Mouse (Mus musculus) embryonic fibroblast, embryonic 13.5 days (primary cell): Measurements from ENCODE around the gene Hnrnpab. TPM values are rescaled to one million over a fixed set of nuclear protein-coding genes. Genes with fewer than 3 reads are reported as not detected.
A peak's percentile ranks its signal among the peaks of the same experiment; 100 is the strongest.

Source experiments
- H3K27ac ChIP-seq: 2 replicates; pipeline ENCODE4 v1.5.1; 2012; ENCODE audit warnings: low read length, control low read depth, inconsistent platforms; ENCODE audit not compliant: insufficient read depth
- H3K4me1 ChIP-seq: 2 replicates; pipeline ENCODE4 v1.6.1; 2011; ENCODE audit warnings: low read length; ENCODE audit not compliant: control insufficient read depth, insufficient read depth
- H3K4me3 ChIP-seq: 2 replicates; pipeline ENCODE4 v1.5.1; 2011; ENCODE audit warnings: mild to moderate bottlenecking, control low read depth, low read length; ENCODE audit not compliant: insufficient read depth
- CTCF ChIP-seq: IDR thresholded peaks from 2 replicates; pipeline ENCODE4 v1.5.1; 2011; ENCODE audit warnings: mild to moderate bottlenecking, control low read depth, low read length, moderate library complexity, borderline replicate concordance; ENCODE audit not compliant: insufficient read depth
- POLR2A ChIP-seq: IDR thresholded peaks from 2 replicates; pipeline ENCODE4 v1.6.1; 2011; ENCODE audit warnings: low read depth, mild to moderate bottlenecking, control low read depth, low read length, moderate library complexity
- polyA plus RNA-seq: library from polyadenylated mRNA; stranded (reverse); fragments of >200 nt; gene quantifications from 2 replicates; pipeline ENCODE4 v1.2.4, GENCODE M21; 2011; ENCODE audit warnings: low read depth; ENCODE audit not compliant: missing spikeins, insufficient read length

The Hnrnpab gene
- polyA plus RNA-seq, 1 experiment, result 361 TPM

DNA sequence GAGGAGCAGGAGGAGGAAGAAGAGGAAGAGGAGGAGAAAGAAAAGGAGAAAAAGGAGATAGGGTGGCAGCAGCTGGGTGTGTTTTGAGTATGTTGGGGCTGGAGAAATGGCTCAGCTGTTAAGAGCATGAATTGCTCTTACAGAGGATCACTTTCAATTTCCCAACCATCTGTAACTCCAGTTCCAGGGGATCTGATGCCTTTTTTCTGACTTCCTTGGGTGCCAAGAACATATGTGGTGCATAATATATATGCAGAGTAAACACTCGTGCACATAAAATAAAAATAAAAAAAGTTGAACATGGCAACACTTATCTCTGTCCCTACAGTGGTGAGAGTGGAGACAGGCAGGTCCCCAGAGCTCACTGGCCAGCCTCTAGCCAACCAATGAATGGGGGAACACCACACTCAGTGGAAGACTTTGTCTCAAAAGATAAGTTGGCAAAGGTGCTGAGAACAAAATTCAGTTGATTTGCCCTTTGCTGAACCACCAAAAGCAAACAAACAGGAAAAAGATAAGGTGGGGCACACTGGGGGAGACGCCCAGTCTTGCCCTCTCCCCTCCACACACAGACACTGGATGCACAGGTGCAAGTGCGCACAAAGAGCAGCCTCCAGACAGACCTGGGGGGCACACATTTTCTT, 2.7 kb upstream of the Hnrnpab start:
- Histone ChIP-seq H3K27ac (no peak overlapping the region), H3K4me3 (no peak overlapping the region), H3K4me1 (no peaks in the 10 kb centered on the region; the same call in 1 of the 2 replicates)
- TF ChIP-seq CTCF (no peak), POLR2A (no peak)

DNA sequence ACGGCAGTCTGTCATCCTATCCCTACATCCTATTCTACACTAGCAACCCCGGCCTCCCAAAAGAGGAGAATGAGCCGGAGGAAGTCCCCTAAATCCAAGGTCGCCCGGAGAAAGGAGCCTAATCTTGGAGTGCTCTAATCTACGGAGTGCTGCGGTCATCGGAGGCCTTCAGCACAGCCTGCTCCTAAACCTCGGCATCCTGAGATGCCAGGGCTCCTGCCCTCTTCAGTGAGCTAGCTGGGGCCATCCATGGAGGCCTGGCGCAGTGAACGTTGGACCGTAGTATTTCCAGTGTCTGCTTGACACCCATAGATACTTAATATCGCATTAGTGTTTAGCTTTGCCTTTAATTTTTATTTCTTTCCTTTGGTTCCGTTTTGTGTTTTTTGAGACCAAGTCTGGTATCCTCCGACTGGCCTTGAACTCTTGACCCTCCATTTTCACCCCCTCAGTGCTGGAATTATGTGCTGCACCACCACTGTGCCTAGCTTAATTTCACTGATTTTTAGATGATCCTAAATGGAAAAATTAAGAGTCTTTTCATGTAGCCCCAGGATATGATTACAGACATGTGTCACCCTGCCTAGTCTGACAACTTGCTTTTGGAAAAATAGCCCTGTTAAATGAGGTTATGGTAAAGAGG, 570 bp upstream of the Hnrnpab start:
- Histone ChIP-seq H3K4me1 (peaks cover 4% of the 10 kb centered on the region), H3K4me3 (peak overlapping the region; percentile 61), H3K27ac (peak overlapping the region; percentile 51)
- no peak for TF ChIP-seq CTCF
- TF ChIP-seq POLR2A, result no peak

DNA sequence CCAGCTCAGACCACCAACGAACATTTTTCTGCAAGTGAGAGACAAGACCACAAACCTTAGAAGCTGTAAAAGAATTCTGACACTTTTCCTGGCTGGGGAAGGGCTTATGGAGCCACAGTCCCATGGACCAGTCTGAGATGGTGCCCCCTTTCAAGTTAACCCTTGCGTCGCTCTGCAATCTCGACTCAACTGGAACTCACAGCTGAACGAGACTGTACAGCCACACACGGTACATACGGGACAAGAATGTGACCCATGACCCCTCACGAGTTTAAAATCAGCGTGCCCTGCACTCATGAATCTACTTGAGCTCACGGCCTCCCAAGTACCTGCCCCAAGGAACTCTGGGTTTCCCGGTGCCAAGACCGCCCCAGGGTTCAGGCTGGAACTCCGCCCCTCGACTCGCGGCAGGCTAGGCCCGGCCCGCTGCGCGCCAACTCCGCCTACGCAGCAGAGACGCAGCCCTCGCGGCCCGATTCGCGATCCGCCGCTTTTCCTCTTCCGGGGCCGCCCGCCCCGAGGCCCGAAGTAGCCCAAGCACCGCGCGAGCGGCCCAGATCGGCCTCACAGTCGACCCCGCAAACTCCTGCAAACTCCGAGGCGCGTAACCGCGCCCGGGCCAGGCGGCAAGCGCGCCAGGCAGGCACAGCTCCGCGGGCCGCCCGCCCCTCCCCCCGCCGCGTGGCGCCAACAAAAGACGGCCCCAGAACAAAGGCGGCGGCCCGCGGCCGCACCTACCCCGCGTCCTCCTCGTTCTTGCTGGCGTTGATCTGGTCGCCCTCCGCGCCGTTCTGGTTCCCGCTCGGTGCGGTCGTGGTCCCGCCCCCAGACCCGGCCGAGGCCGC, 823 bp downstream of the Hnrnpab start:
- Histone ChIP-seq H3K4me1 (peaks cover 4% of the 10 kb centered on the region), H3K4me3 (peak overlapping the region; percentile 98), H3K27ac (peak overlapping the region; percentile 62)
- no peak for TF ChIP-seq CTCF
- no peak; the same call in 1 of the 2 replicates for TF ChIP-seq POLR2A

DNA sequence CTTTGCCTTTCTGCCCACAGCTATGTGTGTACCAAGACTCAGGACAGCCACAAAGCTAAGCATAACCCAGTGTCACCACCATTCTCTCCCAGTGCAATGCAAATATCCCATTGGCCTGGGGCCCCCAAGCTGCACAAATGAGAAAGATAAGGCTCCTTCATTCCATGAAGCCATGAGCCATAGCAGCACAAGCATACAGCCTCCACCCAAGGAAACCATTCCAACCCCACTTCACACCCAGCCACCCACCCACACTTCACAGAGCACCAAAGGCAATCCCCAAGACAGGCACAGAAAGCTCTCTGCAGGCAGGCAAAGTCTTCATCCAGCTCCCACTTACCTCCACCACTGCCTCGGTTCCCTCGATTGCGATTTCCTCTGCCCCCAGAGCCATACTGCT, 4.4 kb downstream of the Hnrnpab start:
- TF ChIP-seq POLR2A, result 0 out of 2 replicates have a peak, but pooled peaks have one; percentile 8
- no peak for TF ChIP-seq CTCF
- peaks cover 4% of the 10 kb centered on the region for H3K4me1 ChIP-seq
- H3K4me3 ChIP-seq, result no peak overlapping the region
- H3K27ac ChIP-seq, result no peak overlapping the region

DNA sequence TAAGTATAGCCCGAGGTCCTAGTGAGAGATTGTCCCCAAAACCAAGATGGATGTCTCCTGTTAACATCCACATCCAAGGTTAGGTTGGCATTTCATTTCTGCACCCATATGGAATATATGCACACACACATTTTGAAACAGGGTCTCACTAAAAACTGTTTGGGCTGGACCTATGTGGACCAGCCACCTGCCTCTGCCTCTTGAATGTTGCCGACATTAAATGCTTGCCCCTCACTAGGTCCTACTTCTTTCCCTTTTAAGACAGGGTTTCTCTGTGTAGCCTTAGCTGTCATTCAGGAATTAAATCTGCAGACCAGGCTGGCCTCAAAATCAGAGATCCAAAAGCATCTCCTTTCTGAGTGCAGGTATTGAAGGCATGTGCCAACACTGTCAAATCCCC, 9.1 kb downstream of the Hnrnpab start:
- Histone ChIP-seq H3K4me1 (peaks cover 3% of the 10 kb centered on the region; the same call in 1 of the 2 replicates), H3K27ac (no peak overlapping the region), H3K4me3 (no peak overlapping the region)
- TF ChIP-seq CTCF (no peak), POLR2A (no peak)

DNA sequence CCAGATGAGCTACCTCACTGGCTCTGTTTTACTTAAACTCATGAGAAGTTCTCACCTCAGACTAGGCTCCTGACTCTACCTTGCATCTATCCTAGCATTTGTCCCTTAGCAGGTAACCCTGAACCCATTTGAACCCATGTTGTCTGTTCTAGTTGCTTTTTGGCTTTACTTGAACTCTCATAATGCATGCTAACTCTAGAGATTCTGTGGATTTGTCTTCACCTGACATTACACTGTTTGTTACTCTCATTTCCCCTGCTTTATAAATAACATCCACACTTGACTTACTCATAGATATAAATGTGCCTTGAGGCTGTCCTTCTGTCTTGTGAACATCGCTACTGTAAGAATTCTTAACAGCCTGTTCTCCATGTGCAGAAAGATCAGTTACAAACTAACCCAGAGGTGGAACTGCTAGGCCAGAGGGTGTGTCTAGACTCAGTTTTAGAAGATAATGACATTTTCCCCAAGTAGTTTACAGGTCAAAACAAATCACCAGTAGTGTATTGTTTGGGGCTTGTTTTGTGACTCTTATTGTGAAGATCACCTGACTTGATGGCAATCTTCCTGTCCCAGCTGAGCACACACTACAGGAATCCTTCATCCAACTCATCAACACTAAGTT, 11.1 kb downstream of the Hnrnpab start:
- no peaks in the 10 kb centered on the region for H3K4me1 ChIP-seq
- H3K27ac ChIP-seq, result no peak overlapping the region
- TF ChIP-seq POLR2A (no peak), CTCF (no peak)
- no peak overlapping the region for H3K4me3 ChIP-seq

DNA sequence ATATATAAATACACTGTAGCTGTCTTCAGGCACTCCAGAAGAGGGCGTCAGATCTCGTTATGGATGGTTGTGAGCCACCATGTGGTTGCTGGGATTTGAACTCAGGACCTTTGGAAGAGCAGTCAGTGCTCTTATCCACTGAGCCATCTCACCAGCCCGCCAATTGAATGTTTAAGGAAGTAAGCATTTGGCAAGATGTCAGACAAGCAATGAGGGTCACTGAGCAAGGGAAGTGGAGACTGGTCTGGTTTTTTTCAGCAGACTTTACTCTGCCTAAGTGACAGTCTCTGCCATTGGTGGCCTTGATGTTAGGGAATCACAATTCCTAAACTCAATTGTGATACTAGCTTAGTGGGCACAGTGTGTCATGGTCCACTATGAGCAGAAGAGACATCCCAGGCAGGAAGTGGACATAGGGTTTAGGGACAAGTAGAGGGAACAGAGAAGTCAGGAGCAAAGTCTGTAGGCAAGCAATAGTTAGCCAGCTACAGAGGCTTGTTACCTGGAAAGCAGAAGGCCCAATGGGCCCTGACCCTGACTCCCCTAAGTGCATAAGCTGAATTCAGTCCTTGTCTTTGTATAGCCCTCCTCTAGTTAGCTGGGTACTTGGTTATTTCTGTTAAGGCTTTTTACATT, 11.8 kb downstream of the Hnrnpab start:
- H3K27ac ChIP-seq, result no peak overlapping the region
- TF ChIP-seq CTCF (no peak), POLR2A (no peak)
- no peak overlapping the region for H3K4me3 ChIP-seq
- no peaks in the 10 kb centered on the region for H3K4me1 ChIP-seq

DNA sequence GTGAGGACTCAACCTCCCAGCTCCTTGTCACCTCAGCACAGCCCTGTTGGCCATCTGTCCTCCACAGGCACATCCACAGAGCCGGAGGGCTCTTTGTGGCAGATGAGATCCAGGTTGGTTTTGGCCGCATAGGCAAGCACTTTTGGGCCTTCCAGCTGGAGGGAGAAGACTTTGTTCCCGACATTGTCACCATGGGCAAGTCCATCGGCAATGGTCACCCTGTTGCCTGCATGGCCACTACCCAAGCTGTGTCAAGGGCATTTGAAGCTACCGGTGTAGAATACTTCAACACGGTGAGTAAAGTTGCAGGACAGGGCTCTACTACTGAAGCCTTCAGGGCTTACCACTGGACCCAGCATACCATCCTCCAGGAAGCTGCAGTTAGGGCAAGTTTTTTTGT, 12.8 kb downstream of the Hnrnpab start:
- no peak for TF ChIP-seq POLR2A
- H3K27ac ChIP-seq, result no peak overlapping the region
- H3K4me3 ChIP-seq, result no peak overlapping the region
- H3K4me1 ChIP-seq, result no peaks in the 10 kb centered on the region

DNA sequence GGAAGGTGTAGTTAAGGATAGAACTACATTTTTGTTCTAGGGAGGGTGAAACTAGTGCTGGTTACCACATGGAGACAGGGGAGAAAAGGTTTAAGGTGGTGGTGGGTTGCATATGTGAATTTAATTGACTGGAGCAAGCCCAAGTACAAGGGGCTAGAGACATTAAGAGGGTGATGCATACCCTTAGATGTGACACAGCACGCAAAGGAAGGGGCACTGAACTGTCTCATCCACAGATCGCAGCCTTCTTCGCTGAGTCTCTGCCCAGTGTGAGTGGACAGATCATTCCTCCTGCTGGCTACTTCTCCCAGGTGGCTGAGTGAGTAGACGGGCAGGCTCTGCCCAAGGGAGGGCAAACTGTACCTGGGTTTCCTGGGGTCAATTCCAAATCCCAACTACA, 13.3 kb downstream of the Hnrnpab start:
- Histone ChIP-seq H3K27ac (no peak overlapping the region), H3K4me3 (no peak overlapping the region), H3K4me1 (no peaks in the 10 kb centered on the region)
- TF ChIP-seq POLR2A, result no peak
- TF ChIP-seq CTCF, result no peak
